Mouse (Mus musculus): ENCODE measurements around the gene Add2.
"Not testable (repeated sequence)": the region's sequence is repeated elsewhere in the genome, so short reads cannot be mapped to it uniquely, and the experiment has no call there.

Add2 gene

GRCm38 (mm10) chr6:86028601-86029322 lies at the start of gene Add2:
Gene Add2, plus strand, starts transcription at chr6:86028681.
- DNase-seq, result peak; percentile 82

GRCm38 (mm10) chr6:85978736-85979135 lies 49.7 kb upstream of the Add2 start:
- not testable (repeated sequence) for DNase-seq

- no peak for DNase-seq
Observed at GRCm38 (mm10) chr6:85984351-85984750, 44.1 kb upstream of the Add2 start.

- DNase-seq, result not testable (repeated sequence)
Observed at GRCm38 (mm10) chr6:85989570-85989969, 38.9 kb upstream of the Add2 start.

GRCm38 (mm10) chr6:85990774-85991173 lies 37.7 kb upstream of the Add2 start:
- DNase-seq, result not testable (repeated sequence)

GRCm38 (mm10) chr6:86003405-86003925 lies 25.0 kb upstream of the Add2 start:
- no peak for DNase-seq

GRCm38 (mm10) chr6:86004271-86005148 lies 24.0 kb upstream of the Add2 start:
- peak; percentile 73 for DNase-seq

- peak; percentile 41 for DNase-seq
Observed at GRCm38 (mm10) chr6:86009980-86010379, 18.5 kb upstream of the Add2 start.

GRCm38 (mm10) chr6:86014812-86015211 lies 13.7 kb upstream of the Add2 start:
- not testable (repeated sequence) for DNase-seq

- DNase-seq, result no peak
Observed at GRCm38 (mm10) chr6:86015871-86016270, 12.6 kb upstream of the Add2 start, which contains the start of gene Figla. Gene Figla, plus strand, starts transcription at chr6:86016171.

- no peak for DNase-seq
Observed at GRCm38 (mm10) chr6:86016793-86017350, 11.6 kb upstream of the Add2 start.

GRCm38 (mm10) chr6:86019415-86020237 lies 8.9 kb upstream of the Add2 start:
- no peak for DNase-seq

GRCm38 (mm10) chr6:86020948-86021347 lies 7.5 kb upstream of the Add2 start:
- no peak for DNase-seq

GRCm38 (mm10) chr6:86026632-86027292 lies 1.7 kb upstream of the Add2 start:
- DNase-seq, result no peak

- no peak for DNase-seq
Observed at GRCm38 (mm10) chr6:86028150-86028549, 331 bp upstream of the Add2 start.

- peak; percentile 69 for DNase-seq
Observed at GRCm38 (mm10) chr6:86029323-86029713, 837 bp downstream of the Add2 start.

GRCm38 (mm10) chr6:86031527-86031926 lies 3.0 kb downstream of the Add2 start:
- peak; percentile 50 for DNase-seq

- no peak for DNase-seq
Observed at GRCm38 (mm10) chr6:86033635-86034034, 5.2 kb downstream of the Add2 start.

- no peak for DNase-seq
Observed at GRCm38 (mm10) chr6:86038901-86039300, 10.4 kb downstream of the Add2 start.

- no peak for DNase-seq
Observed at GRCm38 (mm10) chr6:86040140-86040539, 11.7 kb downstream of the Add2 start.

GRCm38 (mm10) chr6:86047510-86047909 lies 19.0 kb downstream of the Add2 start:
- no peak for DNase-seq

GRCm38 (mm10) chr6:86048509-86048908 lies 20.0 kb downstream of the Add2 start:
- no peak for DNase-seq
